Mouse (Mus musculus) intestine, embryonic 16.5 days (tissue): ENCODE data around the gene Ddit4. TPM values are rescaled to one million over a fixed set of nuclear protein-coding genes. Genes with fewer than 3 reads are reported as not detected.
A peak's percentile ranks its signal among the peaks of the same experiment; 100 is the strongest.

Experiments
- ATAC-seq: fragments of 200-750 bp; cut with Nextera tagmentation; 2 replicates; pipeline ENCODE4 v1.8.0; 2017; ENCODE audit warnings: moderate TSS enrichment, moderate library complexity
- H3K27ac ChIP-seq: fragments of 300-500 bp; sonication (generic); 2 replicates; pipeline ENCODE4 v1.5.1; 2014; ENCODE audit warnings: mild to moderate bottlenecking, low read length
- H3K27me3 ChIP-seq: fragments of 300-500 bp; sonication (generic); replicated peaks from 2 replicates; pipeline ENCODE4 v1.6.1; 2014; ENCODE audit warnings: low read length, control low read depth, mixed read lengths; ENCODE audit not compliant: control insufficient read depth, insufficient read depth
- H3K36me3 ChIP-seq: fragments of 300-500 bp; sonication (generic); 2 replicates; pipeline ENCODE4 v1.6.1; 2014; ENCODE audit warnings: low read length, control low read depth; ENCODE audit not compliant: control insufficient read depth, insufficient read depth
- H3K4me1 ChIP-seq: fragments of 300-500 bp; sonication (generic); 2 replicates; pipeline ENCODE4 v1.6.1; 2014; ENCODE audit warnings: low read length, control low read depth, mixed read lengths; ENCODE audit not compliant: control insufficient read depth, insufficient read depth
- H3K4me2 ChIP-seq: fragments of 300-500 bp; sonication (generic); 2 replicates; pipeline ENCODE4 v1.6.1; 2014; ENCODE audit warnings: low read depth, low read length, control low read depth
- H3K4me3 ChIP-seq: fragments of 300-500 bp; sonication (generic); 2 replicates; pipeline ENCODE4 v1.5.1; 2014; ENCODE audit warnings: mild to moderate bottlenecking, low read length
- H3K9ac ChIP-seq: fragments of 300-500 bp; sonication (generic); 2 replicates; pipeline ENCODE4 v1.6.1; 2014; ENCODE audit warnings: low read depth, low read length
- H3K9me3 ChIP-seq: fragments of 300-500 bp; sonication (generic); 2 replicates; pipeline ENCODE4 v1.6.1; 2016; ENCODE audit warnings: low read length, control low read depth; ENCODE audit not compliant: control insufficient read depth
- WGBS: fragments of 180-500 bp; shearing (Covaris S2); extraction: QIAGEN DNeasy Blood & Tissue Kit; methylation state at CpG from one replicate; pipeline ENCODE4 v1.1.7; 2014; 5-methylcytosine and 5-hydroxymethylcytosine counted together
- polyA plus RNA-seq: library from polyadenylated mRNA; unstranded; fragments of >200 nt; fragmentation: Nextera tagmentation; extraction: Ambion mirVana; gene quantifications from 2 replicates; pipeline ENCODE4 v1.2.1, GENCODE M21; 2015

Ddit4 gene
- polyA plus RNA-seq, 1 experiment from 2014 or later: 33.1 TPM

DNA sequence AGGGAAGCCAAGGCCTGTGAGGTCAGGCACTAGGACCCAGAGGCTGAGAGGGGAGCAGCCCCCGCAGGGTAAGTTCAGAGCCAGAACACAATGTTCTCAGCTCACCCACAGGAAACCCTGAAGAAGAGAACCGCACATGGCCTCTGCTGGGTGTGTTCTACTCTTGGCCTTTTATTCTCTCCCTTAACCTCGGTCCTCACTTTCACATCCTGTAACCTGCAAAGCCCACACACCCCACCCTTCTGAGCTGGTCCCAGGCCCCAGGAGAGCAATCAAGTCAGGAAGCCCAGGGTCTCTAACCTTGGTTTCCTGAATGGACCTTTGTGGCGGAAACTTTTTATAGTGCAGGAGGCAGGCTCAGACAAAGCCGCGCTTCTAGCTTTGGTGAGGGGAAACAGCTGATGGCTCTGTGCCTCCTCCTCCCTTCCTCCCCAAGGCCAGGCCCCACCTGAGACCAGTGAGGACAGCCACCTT lies 22.6 kb upstream of the Ddit4 start:
- Histone ChIP-seq H3K9me3 (no peaks in the 10 kb centered on the region), H3K27me3 (no peaks in the 10 kb centered on the region), H3K27ac (peak overlapping the region; percentile 71), H3K4me1 (peaks cover 55% of the 10 kb centered on the region), H3K4me2 (no peak overlapping the region), H3K36me3 (no peaks in the 10 kb centered on the region), H3K4me3 (no peak overlapping the region), H3K9ac (peak overlapping the region; percentile 35; the same call in 1 of the 2 replicates)
- ATAC-seq: peak; percentile 25
- 12% methylated on average over 6 of the region's 6 CpGs for WGBS

- 76% methylated on average over 4 of the region's 4 CpGs for WGBS
- H3K36me3 ChIP-seq: no peaks in the 10 kb centered on the region
- no peaks in the 10 kb centered on the region for H3K27me3 ChIP-seq
- no peak overlapping the region for H3K4me2 ChIP-seq
- H3K4me1 ChIP-seq: peaks cover 47% of the 10 kb centered on the region
- no peaks in the 10 kb centered on the region for H3K9me3 ChIP-seq
- H3K4me3 ChIP-seq: no peak overlapping the region
- peak overlapping the region; percentile 71 for H3K27ac ChIP-seq
- no peak for ATAC-seq
- H3K9ac ChIP-seq: no peak overlapping the region
Observed at GRCm38 (mm10) chr10:59973400-59973799, 21.8 kb upstream of the Ddit4 start.

GRCm38 (mm10) chr10:59972999-59973398 lies 21.4 kb upstream of the Ddit4 start:
- H3K27ac ChIP-seq: peak overlapping the region; percentile 73

DNA sequence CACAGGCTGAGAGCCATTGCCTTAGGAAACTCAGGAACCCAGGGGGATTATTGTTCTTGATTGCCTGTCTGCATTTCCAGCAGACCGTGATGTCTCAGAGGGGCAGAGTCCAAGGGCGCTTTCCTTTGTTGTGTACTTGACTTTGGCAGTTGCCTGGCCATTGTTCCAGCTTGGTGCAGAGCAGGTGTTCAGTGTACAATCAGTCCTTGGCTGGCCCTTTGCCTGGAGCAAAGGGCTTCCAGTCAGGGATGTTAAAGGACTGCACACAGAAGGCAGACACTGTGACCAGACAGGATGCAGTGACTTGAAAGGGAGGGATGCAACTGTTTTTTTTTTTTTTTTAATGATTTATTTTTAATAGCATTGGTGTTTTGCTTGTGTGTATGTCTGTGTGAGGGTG lies 20.9 kb upstream of the Ddit4 start:
- Histone ChIP-seq H3K27ac (no peak overlapping the region), H3K9me3 (no peaks in the 10 kb centered on the region), H3K4me2 (no peak overlapping the region), H3K4me1 (peaks cover 40% of the 10 kb centered on the region), H3K9ac (no peak overlapping the region), H3K4me3 (no peak overlapping the region), H3K27me3 (no peaks in the 10 kb centered on the region), H3K36me3 (no peaks in the 10 kb centered on the region)
- peak; percentile 42 for ATAC-seq
- 60% methylated on average over 2 of the region's 2 CpGs for WGBS

More at GRCm38 (mm10) chr10:59972999-59973398, 21.4 kb upstream of the Ddit4 start:
- H3K9ac ChIP-seq: no peak overlapping the region
- no peaks in the 10 kb centered on the region for H3K9me3 ChIP-seq
- no peak for ATAC-seq
- no peak overlapping the region for H3K4me2 ChIP-seq
- no peaks in the 10 kb centered on the region for H3K27me3 ChIP-seq
- H3K4me3 ChIP-seq: no peak overlapping the region
- H3K36me3 ChIP-seq: no peaks in the 10 kb centered on the region
- 66% methylated on average over 6 of the region's 6 CpGs for WGBS
- H3K4me1 ChIP-seq: peaks cover 43% of the 10 kb centered on the region

GRCm38 (mm10) chr10:59971813-59972212 lies 20.2 kb upstream of the Ddit4 start:
- Histone ChIP-seq H3K4me2 (no peak overlapping the region), H3K36me3 (no peaks in the 10 kb centered on the region), H3K4me1 (peaks cover 40% of the 10 kb centered on the region), H3K9ac (no peak overlapping the region), H3K9me3 (no peaks in the 10 kb centered on the region), H3K27me3 (no peaks in the 10 kb centered on the region), H3K27ac (no peak overlapping the region), H3K4me3 (no peak overlapping the region)
- WGBS: 87% methylated on average over 8 of the region's 8 CpGs
- ATAC-seq: no peak

DNA sequence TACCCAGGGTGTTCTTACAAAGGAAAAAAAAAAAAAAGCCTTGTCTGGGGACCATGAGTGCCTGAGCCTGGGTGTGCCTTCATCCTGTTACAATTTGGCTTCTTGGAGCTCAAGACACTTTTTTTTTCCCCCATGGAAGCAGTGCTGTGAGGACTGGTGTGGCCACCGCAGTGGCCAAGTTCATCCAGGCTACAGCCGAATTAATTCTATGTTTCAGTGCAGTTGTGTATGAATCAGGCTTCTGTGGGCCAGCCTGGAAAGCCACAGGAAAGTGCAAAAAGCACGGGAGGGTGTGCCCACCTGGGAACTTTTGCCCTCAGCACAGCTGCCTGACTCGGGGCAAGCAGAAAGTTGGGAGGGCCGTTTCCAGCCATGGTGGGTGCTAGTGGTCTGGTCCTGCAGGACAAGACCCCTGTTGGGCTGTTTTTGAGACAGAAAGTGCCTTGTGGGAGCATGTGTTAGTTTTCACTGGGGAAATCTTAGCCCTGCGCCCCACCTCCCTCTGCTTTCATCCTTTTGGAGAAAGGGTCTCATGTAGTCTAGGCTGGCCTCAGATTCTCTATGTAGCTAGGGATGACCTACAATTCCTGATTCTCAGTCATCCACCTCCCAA lies 18.9 kb upstream of the Ddit4 start:
- Histone ChIP-seq H3K4me1 (peaks cover 43% of the 10 kb centered on the region), H3K4me3 (peak overlapping the region; percentile 57), H3K27me3 (no peaks in the 10 kb centered on the region), H3K4me2 (peak overlapping the region; percentile 88), H3K9ac (peak overlapping the region; percentile 83), H3K27ac (peak overlapping the region; percentile 92), H3K9me3 (no peaks in the 10 kb centered on the region), H3K36me3 (no peaks in the 10 kb centered on the region)
- 28% methylated on average over 6 of the region's 6 CpGs for WGBS
- ATAC-seq: no peak

GRCm38 (mm10) chr10:59969821-59970449 lies 18.3 kb upstream of the Ddit4 start:
- H3K4me3 ChIP-seq: peak overlapping the region; percentile 57
- 2% methylated on average over 25 of the region's 25 CpGs for WGBS
- peak overlapping the region; percentile 92 for H3K27ac ChIP-seq
- peak; percentile 67 for ATAC-seq
- peak overlapping the region; percentile 83 for H3K9ac ChIP-seq
- H3K4me2 ChIP-seq: peak overlapping the region; percentile 88
- peaks cover 49% of the 10 kb centered on the region for H3K4me1 ChIP-seq
- H3K27me3 ChIP-seq: no peaks in the 10 kb centered on the region
- H3K9me3 ChIP-seq: no peaks in the 10 kb centered on the region
- no peaks in the 10 kb centered on the region for H3K36me3 ChIP-seq

- H3K27ac ChIP-seq: no peak overlapping the region
- no peak overlapping the region for H3K9ac ChIP-seq
- no peak for ATAC-seq
- no peak overlapping the region for H3K4me3 ChIP-seq
- peaks cover 44% of the 10 kb centered on the region for H3K4me1 ChIP-seq
- no peaks in the 10 kb centered on the region for H3K36me3 ChIP-seq
- no peaks in the 10 kb centered on the region for H3K27me3 ChIP-seq
- 76% methylated on average over 6 of the region's 6 CpGs for WGBS
- H3K4me2 ChIP-seq: no peak overlapping the region
- H3K9me3 ChIP-seq: no peaks in the 10 kb centered on the region
Observed at GRCm38 (mm10) chr10:59967309-59967942, 15.8 kb upstream of the Ddit4 start.

GRCm38 (mm10) chr10:59966743-59967142 lies 15.1 kb upstream of the Ddit4 start:
- ATAC-seq: no peak
- H3K36me3 ChIP-seq: no peaks in the 10 kb centered on the region
- WGBS: 93% methylated on average over 6 of the region's 6 CpGs
- no peak overlapping the region for H3K4me2 ChIP-seq
- no peak overlapping the region for H3K4me3 ChIP-seq
- H3K9me3 ChIP-seq: no peaks in the 10 kb centered on the region
- H3K27me3 ChIP-seq: no peaks in the 10 kb centered on the region
- no peak overlapping the region for H3K9ac ChIP-seq
- no peak overlapping the region for H3K27ac ChIP-seq
- peaks cover 42% of the 10 kb centered on the region for H3K4me1 ChIP-seq
